Mouse (Mus musculus): ENCODE measurements around the gene Slc22a18. TPM values are rescaled to one million over a fixed set of nuclear protein-coding genes. Genes with fewer than 3 reads are reported as not detected.
A peak's percentile ranks its signal among the peaks of the same experiment; 100 is the strongest.

Gene Slc22a18
- total RNA-seq, 2 experiments from 2014 or later = not detected

DNA sequence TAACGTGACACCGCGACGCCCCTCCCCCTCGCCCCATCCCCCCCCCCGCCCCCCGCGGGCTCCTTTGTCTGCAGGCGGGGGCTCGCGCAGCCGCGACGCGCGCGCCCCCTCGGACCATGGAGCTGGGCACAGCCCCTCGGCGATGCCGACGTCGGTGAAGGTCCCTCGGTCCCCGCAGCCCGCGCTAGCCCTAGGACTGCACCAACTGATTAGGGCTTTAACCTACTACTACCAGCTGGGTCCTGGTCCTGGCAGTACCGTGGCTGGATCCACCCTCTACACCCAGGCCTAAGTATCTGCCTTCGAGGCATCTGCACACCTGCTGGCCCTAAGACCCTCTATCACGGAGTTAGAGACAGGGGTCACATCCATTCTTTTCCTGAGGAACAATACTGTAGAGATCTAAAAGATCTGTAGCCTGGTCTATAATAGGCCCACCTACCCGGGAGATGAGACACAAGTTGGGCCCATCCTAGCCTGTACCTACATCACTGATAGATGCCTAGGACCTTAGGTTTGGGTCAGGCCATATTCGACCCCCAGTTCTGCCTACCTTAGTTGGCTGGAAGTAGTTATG is 12.2 kb upstream of the Slc22a18 start:
- no peak for ATAC-seq (replicated peaks; ENCODE audit: low FRiP score, poor library complexity, severe bottlenecking)

DNA sequence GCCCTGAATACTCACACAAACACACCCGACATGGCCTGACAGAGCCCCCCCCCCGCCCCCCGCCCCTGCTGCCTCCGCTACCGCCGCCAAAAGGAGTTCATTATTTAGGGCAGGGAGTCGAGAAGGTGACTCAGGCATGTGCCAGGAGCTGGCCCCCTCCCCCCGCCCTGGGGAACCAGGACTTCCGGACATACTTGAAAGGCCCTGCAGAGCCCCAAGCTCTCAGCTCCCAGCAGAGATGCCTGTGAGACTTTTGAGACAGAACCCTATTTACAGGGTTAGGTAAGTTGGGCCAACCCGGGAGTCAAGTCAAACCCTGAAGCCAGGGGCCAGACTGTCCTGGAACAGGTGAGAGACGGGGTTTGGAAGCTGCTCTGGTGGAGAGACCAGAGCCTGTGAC is 11.6 kb upstream of the Slc22a18 start:
- no peak for ATAC-seq (replicated peaks; ENCODE audit: low FRiP score, poor library complexity, severe bottlenecking)

DNA sequence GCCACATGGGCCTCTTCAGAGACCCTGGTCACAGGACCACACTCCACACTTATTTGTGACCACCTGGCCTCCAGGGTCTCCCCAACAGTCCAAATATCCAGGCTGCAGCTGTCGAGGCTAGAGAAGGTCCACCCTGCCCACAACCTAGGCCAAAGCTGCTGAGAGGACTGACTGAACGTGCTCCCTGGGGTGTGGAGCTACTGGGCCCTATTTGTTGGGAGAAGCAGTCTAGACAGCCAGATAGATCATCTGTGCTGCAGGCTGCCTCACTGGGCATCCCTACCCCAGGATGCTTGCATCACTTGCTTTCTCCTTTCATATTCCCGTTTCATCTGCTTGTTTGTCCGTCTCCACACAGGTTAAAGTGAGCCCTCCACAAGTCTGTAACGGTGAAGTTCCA is 11.0 kb upstream of the Slc22a18 start:
- no peak for ATAC-seq (replicated peaks; ENCODE audit: low FRiP score, poor library complexity, severe bottlenecking)

DNA sequence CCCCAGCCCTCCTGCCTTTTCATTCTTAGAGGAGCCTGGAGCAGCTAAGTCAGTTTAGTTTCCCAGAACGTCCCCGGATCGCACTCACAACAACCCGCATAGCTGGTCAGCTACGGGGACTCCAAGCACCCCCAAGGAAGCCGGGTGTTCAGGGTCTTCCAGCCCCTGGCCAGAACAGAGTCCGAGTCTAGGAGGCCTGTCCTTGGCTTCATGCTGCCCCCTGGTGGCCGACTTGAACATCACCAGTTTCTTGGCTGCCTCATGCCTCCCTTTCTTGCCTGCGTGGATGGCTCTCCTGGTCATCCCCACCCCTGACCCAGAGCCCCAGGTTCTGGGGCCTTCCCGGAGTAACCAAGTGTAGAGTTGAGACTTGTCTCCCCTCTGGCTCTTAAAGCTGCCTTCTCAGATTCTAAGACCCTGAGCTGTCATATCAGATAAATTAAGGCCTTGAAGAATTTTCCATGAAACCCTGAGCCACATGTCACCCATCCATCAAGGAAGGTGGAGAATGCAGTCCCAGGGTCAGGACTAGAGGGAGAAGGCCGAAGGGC is 9.6 kb upstream of the Slc22a18 start:
- 0 out of 2 replicates have a peak, but pooled peaks have one; percentile 32 for ATAC-seq (replicated peaks; ENCODE audit: low FRiP score, poor library complexity, severe bottlenecking)

DNA sequence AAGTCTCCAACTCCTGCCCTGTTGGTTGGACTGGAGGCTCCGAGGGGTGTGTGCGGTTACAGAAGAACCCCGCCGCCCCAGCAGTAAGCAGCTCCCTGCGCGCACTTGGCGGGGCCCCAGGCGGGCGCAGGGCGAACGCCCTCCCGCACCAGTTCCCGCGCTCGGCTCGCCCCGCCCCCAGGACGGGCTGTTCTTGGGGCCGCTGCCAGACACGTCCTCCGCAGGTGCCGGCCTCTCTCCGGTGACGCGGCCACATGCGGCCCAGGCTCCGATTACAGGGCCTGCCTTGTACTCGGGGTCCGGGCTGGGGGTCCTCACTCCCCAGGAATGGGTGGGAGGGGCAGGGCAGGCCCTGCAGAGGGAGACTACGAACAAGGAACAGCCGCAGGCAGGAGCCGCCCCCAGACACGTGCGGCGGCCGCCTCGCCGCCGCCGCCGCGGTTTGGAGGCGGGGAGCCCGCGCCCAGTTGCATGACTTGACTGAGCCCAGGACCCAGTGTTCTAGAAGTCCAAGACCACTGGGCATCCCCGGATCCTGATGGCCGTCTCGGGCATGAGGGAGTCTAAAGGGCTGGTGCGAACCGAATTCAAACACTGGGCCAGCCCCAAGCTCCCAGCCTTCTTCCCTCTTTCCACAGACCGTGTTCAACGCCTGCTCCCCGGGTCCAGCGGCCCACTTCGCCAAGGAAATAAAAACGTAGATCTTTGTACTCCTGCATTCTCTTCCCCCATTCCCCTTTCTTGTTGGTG is 8.6 kb upstream of the Slc22a18 start:
- ATAC-seq (replicated peaks; ENCODE audit: low FRiP score, poor library complexity, severe bottlenecking) = no peak

DNA sequence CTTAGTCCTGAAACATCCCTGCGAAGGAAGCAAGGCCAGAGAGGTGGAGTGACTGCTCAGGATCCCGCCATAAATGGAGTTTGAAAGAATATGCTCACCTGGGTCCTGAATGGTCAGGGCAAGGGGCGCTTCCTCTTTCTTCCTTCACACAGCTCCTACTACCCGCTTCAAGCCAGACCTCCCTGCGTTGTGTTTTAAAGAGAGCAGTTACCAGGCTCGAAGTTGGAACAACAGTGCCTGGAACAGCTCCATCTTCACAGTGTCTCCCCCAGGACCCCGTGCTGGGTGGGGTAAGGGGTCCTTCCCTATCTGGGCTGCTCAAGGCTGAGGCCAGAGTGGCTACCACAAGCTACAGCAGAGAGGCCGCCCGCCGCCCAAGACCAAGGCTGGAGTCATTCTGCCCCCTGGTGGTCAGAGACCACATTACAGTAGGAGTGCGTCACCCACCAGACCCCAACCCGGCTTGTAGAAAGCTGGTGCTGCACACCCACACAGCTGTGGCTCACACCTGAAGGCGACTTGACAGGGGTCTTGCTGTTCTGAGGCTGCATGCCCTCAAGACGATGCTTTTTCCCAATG is 7.3 kb upstream of the Slc22a18 start:
- no peak for ATAC-seq (replicated peaks; ENCODE audit: low FRiP score, poor library complexity, severe bottlenecking)

DNA sequence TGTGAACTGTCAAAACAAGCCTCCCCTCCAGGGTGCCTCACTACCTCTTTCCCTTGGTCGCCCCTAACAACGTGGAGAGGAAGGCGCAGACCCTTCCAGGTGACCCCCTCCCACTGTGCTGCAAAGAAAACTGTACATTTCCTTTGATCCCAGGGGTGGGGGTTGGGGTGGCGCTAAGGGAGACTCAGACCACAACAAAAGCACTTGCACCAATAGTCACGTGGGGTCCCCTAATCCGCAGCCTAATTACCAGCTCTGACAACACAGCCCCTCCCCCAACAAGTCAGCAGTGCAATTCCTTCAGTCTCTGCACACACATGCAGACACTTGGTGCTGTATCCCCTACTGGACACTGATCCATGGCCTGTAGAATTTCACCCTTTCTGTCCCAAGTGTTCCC is 5.8 kb upstream of the Slc22a18 start:
- ATAC-seq (replicated peaks; ENCODE audit: low FRiP score, poor library complexity, severe bottlenecking) = no peak

DNA sequence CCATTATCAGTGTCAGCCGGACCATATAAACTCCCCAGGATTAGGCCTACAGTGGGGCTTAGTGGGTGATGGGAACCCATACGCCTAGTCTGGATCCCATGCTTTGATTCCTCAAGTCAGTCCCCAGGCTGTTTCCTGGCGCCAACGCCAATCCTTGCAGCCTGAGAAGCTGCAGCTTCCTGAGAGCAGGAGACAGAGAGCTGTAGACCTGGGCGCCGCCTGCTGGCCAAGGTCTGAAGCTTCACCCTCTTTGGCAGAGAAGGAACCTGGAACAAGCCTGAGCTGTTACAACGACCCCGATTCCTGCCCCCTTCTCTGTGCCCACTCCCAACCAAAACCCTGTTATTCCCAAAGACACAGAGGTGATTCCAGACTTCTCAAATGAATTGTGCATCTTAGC is 3.6 kb upstream of the Slc22a18 start:
- peak; percentile 65 for ATAC-seq (replicated peaks; ENCODE audit: low FRiP score, poor library complexity, severe bottlenecking)

DNA sequence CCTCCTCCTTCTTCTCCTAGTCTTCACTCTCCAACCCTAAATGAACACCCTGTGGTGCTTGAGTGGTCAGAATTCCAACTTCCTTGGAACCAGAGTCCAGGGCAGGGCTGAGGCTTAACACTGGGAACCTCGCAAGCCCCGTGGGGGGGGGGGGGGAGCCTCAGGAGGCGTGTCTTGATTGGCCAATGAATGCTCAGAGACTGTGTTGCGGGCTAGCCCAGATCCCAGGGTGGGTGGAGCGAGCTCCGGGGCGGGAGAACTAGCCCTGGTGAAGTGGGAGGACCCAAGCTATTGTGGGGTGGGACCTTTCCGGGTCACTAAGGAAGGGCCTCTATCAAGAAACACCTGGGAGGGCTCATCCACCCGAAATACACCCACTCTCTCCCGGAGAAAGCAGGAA is 1.3 kb downstream of the Slc22a18 start:
- ATAC-seq (replicated peaks; ENCODE audit: low FRiP score, poor library complexity, severe bottlenecking) = no peak

DNA sequence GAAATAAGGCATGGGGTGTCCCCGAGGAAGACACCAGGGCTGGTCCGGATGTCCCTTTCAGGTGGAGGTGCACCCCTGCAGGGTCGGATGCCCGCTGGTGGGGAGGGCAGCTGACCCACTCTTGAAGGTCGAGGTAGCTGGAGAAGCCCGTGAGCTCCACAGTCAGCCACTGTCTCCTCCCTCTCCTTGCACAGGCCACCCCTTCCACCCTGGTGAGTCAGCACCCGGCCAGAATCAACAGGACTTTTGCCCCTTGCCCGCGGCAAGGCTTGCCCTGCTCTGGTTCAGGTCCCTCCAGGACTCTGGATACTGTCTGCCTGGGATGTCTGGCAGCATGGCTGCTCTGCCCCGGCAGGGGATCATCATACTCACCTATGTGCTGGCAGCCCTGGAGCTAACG is 2.3 kb downstream of the Slc22a18 start:
- no peak for ATAC-seq (replicated peaks; ENCODE audit: low FRiP score, poor library complexity, severe bottlenecking)

DNA sequence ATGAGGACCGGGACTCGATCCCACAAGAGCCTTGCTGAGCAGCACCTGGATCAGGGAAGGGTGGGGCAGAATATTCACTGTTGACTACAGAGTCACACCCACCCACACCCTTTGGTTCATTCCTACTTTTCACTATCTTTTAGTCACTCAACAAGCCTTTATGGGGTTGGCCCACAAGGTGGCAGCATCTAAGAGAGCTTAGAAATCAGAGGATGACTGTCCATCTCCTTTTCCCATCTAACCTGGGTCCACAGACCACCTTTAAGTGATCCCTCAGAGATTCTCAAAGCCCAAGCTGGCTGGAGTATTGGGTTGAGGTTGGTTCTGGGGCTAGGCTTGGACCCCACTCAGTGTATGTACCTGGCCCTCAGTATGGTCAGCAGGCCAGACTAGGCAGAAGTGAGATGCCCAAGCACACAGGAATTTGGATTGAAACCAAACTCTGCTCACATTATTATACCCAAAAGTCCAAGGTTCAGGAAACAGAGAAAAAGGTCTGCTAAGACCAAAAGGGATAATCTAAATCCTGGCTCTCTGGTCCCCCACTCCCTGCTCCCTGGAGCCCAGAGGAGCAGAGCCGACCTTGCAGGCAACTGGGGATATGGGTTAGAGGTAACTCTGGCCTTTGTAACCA is 3.3 kb downstream of the Slc22a18 start:
- ATAC-seq (replicated peaks; ENCODE audit: low FRiP score, poor library complexity, severe bottlenecking) = no peak

DNA sequence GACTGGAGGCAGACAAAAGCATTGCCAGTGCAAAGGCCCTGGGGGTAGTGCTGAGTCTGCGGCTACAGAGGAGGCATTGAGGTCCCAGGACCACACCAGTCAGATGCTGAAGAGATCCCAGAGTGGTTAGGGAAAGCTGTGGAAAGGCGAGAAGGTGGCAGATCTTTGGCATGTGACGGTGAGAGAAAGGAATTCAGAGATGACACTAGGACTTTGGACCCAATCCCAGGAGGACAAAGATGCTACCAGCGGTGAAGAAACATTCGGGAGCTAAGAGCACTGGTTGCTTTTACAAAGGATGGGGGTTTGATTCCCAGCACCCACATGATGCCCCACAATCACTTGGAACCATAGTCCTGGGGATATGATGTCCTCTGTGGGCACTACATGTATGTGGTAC is 4.3 kb downstream of the Slc22a18 start:
- ATAC-seq (replicated peaks; ENCODE audit: low FRiP score, poor library complexity, severe bottlenecking) = no peak

DNA sequence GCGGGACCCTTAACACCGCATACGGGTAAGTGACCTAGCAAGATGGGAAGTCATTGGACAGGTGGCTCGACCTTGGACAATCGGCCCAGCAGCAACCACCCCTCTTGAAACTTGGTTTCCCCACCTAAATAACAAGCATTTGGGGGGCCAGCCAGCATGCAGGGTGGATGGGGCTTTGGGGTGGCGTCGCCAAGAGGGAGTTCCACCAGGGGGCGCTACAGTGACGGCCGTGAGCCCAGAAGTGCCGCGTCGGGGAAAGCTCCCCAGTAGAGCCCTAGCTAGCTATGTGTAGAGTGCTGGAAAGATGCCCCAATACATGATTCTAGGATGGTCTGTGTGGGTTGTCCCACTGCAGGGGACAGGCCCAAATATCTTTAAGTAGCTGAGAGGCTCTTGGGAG is 7.0 kb downstream of the Slc22a18 start:
- no peak for ATAC-seq (replicated peaks; ENCODE audit: low FRiP score, poor library complexity, severe bottlenecking)

DNA sequence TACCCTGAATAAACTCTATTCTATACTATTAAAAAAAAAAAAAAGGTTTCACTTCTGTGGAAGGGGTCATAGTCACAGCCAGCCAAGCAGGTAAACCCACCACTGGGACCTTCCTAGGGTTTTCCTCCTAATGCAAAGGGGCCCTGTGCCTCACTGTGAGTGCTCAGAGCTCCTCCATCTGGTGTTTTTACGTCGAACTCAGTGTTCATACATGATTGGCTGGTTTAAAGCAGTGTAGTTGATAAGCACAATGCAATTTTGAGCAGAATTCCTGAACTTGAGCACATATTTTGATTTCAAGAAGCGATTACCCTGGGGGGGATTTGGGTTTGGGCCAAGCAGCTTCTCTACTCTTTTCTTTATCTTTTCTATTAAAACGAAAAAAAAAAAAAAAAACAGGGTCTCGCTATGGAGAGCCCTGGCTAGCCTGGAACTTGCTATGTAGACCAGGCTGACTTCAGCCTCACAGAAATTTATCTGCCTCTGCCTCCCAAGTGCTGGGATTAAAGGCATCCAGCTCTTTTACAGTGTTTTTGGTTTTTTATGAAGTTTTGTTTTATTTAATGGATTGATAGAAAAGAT is 8.4 kb downstream of the Slc22a18 start:
- ATAC-seq (replicated peaks; ENCODE audit: low FRiP score, poor library complexity, severe bottlenecking) = no peak

DNA sequence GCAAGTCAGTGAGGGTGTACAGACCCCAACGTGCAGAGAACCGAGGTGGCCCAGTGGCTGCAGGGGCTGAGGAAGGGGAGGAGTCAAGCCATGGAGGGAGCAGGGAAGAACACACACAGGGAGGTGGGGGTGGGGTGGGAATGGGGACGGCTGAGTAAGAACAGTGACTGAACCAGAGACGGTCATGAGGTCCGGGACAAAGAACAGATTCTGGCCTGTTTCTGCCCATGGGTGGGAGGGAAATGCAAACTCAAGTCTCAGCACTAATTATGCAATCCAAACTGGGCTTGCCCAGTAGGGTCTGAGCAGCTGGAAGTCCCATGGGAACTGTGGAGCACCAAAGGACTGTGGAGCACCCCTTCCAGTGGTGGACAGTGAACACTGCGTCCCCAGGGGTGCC is 9.0 kb downstream of the Slc22a18 start:
- ATAC-seq (replicated peaks; ENCODE audit: low FRiP score, poor library complexity, severe bottlenecking) = no peak

DNA sequence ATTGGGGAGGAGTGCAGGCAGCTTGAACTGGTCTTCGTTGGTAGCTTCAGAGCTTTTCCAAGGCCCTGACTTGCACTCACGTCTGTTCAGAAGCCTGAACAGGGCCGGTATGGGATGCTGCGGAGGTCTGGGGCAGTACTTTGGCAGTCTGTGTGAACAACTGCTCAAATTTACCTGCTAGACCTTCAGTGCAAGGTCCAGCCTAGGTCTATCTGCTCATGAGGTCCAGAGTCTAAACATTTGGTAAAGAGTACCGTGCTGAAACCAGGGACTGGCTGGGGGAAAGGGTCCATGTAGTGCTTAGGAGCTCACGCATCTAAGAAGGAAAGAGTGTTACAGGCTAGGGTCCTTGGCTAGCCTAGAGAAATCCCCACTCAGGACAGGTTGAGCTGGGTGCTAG is 16.2 kb downstream of the Slc22a18 start:
- ATAC-seq (replicated peaks; ENCODE audit: low FRiP score, poor library complexity, severe bottlenecking) = no peak

DNA sequence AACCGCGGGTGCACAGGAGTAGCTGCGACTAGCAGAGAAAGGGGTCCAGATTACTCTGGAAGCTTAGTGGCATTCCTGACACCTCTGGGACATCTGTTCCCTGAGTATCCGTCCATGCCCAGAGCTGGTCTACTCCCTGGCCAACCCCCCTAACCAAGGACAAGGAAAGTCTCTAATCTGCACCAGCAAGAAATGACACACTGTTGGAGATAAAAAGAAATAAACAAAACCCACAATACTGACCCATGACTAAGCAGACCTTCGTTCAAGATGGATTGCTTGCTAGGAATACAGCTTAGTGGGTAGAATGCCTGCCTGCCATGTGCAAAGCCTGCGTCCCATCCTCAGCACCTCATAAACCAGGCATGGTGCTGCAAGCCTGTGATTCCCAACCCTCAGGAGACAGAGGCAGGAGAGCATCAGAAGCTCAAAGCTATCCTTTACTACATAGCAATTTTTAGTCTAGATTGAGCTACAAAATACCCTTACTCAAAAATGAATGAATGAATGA is 20.1 kb downstream of the Slc22a18 start:
- no peak for ATAC-seq (replicated peaks; ENCODE audit: low FRiP score, poor library complexity, severe bottlenecking)

DNA sequence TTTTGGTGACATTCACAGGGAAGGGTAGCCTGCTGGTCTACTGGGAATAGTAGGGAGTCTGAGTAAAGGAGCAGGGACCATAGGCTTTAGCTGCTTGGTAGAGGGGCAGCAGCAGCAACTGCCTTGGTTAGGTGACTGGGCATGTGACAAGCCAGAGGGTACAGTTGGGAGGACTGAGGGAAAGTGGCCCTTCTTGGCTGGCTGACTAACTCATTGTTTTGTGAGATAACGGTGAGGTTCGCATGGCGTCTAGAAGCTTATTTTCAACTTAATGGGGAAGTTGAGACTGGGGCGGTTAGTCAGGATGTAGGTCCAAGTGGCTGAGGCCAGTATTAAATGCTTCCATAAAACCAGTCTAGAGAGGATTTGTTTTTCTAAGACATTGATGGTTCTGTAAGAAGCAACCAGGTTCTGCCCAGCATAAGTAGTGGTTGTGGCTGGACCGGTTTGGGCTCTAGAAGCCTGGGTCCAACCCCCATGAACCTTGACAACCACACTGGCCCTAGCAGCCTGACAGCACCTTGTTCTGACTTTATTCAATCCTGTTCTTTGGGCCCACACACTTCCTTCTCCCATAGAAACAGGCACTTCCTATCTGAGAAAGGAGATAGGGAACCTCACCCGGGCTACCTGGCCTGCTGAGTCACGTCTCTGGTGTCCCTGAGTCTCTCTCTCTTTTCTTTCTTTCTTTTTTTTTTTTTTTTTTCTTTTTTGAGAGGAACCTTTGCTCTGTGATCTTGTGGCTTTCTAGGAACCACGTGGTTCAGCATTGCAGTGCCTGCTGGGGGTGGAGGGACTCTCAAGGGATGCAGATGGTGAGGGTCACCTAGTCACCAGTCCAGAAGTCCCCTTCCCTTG is 21.8 kb downstream of the Slc22a18 start:
- ATAC-seq (replicated peaks; ENCODE audit: low FRiP score, poor library complexity, severe bottlenecking) = no peak

DNA sequence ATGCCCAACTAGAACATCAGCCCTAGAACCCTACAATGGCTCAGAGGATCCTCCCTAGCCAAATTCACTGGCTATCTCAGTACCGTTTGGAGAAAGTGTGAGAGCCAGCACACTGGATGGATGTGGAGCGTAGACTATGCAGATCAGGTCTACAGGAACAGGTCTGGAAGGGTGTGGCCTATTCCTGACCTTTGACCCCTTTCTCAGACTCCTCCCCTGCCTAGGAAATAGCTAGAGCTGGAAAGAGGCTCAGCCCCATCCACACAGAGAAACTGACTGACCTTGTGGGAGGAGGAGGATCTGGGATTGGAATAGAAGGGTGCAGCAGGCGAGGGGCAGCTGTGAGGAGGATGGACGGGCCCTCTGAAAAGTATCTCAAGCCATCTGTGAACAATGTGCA is 25.0 kb downstream of the Slc22a18 start:
- no peak for ATAC-seq (replicated peaks; ENCODE audit: low FRiP score, poor library complexity, severe bottlenecking)

Data from erythroid progenitor cell, adult 5-6 weeks (primary cell).